Mouse (Mus musculus): ENCODE data around the gene Rptn. TPM values are rescaled to one million over a fixed set of nuclear protein-coding genes. Genes with fewer than 3 reads are reported as not detected.
A peak's percentile ranks its signal among the peaks of the same experiment; 100 is the strongest.

Gene Rptn
- total RNA-seq, 2 experiments from 2014 or later: not detected

DNA sequence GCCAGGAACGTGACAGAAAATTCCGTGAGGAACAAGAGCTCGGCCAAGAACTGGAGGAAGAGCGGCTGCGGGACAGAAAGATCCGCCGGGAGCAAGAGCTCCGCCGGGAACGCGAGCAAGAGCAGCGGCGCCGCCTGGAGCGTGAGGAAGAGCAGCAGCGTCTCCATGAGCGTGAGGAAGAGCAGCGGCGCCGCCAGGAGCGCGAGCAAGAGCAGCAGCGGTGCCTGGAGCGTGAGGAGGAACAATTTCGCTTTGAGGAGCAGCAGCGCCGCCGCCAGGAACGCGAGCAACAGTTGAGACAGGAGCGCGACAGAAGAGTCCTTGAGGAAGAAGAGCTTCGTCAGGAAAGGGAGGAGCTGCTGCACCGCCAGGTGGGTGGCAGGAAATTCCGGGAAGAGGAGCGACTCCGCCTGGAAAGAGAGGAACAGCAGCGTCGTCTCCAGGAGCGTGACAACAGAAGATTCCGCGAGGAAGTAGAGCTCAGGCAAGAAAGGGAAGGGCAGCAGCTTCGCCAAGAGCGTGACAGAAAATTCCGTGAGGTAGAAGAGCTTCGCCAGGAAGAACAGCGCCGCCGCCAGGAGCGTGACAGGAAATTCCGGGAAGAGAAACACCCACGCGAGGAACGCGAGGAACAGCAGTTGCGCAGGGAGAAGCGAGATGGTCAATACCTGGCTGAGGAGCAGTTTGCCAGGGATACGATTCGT is 53.8 kb downstream of the Rptn start:
- 0 out of 2 replicates have a peak, but pooled peaks have one; percentile 16 for ATAC-seq (ENCODE audit: poor library complexity, severe bottlenecking)

Other genes starting within 250 kb of the Rptn start
- not detected in 2 replicates for gene Crnn, start 248.9 kb upstream of the Rptn start, total RNA-seq (2015)
- gene Crnn, start 248.9 kb upstream of the Rptn start, total RNA-seq (2017): not detected in 2 replicates
- gene Flg2, start 196.4 kb upstream of the Rptn start, total RNA-seq (2015): not detected in 2 replicates
- not detected in 2 replicates for gene Flg2, start 196.4 kb upstream of the Rptn start, total RNA-seq (2017)
- not detected in 2 replicates for gene Flg, start 120.2 kb upstream of the Rptn start, total RNA-seq (2015)
- gene Flg, start 120.2 kb upstream of the Rptn start, total RNA-seq (2017): not detected in 2 replicates
- not detected in 2 replicates for gene Hrnr, start 74.0 kb upstream of the Rptn start, total RNA-seq (2015)
- gene Hrnr, start 74.0 kb upstream of the Rptn start, total RNA-seq (2017): under 0.01 TPM in 1 of 2 replicates, not detected in the other
- 0.34 and 0.89 TPM in 2 replicates for gene Tchh, start 48.6 kb downstream of the Rptn start, total RNA-seq (2015)
- gene Tchh, start 48.6 kb downstream of the Rptn start, total RNA-seq (2017): 0.57 and 0.77 TPM in 2 replicates
- gene Tchhl1, start 75.1 kb downstream of the Rptn start, total RNA-seq (2015): not detected in 2 replicates
- not detected in 2 replicates for gene Tchhl1, start 75.1 kb downstream of the Rptn start, total RNA-seq (2017)
- 3,100 and 3,549 TPM in 2 replicates for gene S100a11, start 126.8 kb downstream of the Rptn start, total RNA-seq (2015)
- gene S100a11, start 126.8 kb downstream of the Rptn start, total RNA-seq (2017): 217 and 333 TPM in 2 replicates
- gene S100a10, start 161.4 kb downstream of the Rptn start, total RNA-seq (2015): 967 and 993 TPM in 2 replicates
- gene S100a10, start 161.4 kb downstream of the Rptn start, total RNA-seq (2017): 1,318 and 1,661 TPM in 2 replicates